Mouse (Mus musculus) heart, adult 2 months (tissue): ENCODE measurements around the gene Sox13. TPM values are rescaled to one million over a fixed set of nuclear protein-coding genes. Genes with fewer than 3 reads are reported as not detected.

ENCODE experiments used
- DNase-seq, 2 experiments: peaks; one replicate each; pipeline ENCODE4 v3.0.0; 2021
- H3K27ac ChIP-seq: fragments of 200-600 bp; 2 replicates; pipeline ENCODE4 v1.8.1; 2022
- H3K27me3 ChIP-seq: fragments of 200-500 bp; 2 replicates; pipeline ENCODE4 v1.6.1; 2012; ENCODE audit warnings: mild to moderate bottlenecking, low read length, inconsistent platforms, mixed read lengths; ENCODE audit not compliant: control insufficient read depth, insufficient read depth
- H3K36me3 ChIP-seq: fragments of 200-500 bp; 2 replicates; pipeline ENCODE4 v1.6.1; 2012; ENCODE audit warnings: low read length, inconsistent platforms; ENCODE audit not compliant: control insufficient read depth, insufficient read depth
- H3K4me1 ChIP-seq: fragments of 200-500 bp; 2 replicates; pipeline ENCODE4 v1.6.1; 2011; ENCODE audit warnings: low read length; ENCODE audit not compliant: control insufficient read depth, insufficient read depth
- H3K4me3 ChIP-seq: fragments of 200-600 bp; 2 replicates; pipeline ENCODE4 v1.8.1; 2022
- H3K79me2 ChIP-seq: fragments of 200-500 bp; replicated peaks from 2 replicates; pipeline ENCODE4 v1.6.1; 2012; ENCODE audit warnings: mild to moderate bottlenecking, inconsistent platforms, low read length, moderate library complexity, mixed read lengths; ENCODE audit not compliant: control insufficient read depth, insufficient read depth
- H3K9ac ChIP-seq: fragments of 200-500 bp; 2 replicates; pipeline ENCODE4 v1.6.1; 2012; ENCODE audit warnings: low read depth, mild to moderate bottlenecking, control low read depth, inconsistent platforms, low read length, mixed read lengths
- CTCF ChIP-seq: fragments of 200-600 bp; IDR thresholded peaks from 2 replicates; pipeline ENCODE4 v1.8.1; 2022; ENCODE audit warnings: antibody characterized with exemption, mild to moderate bottlenecking, moderate library complexity
- EP300 ChIP-seq: fragments of 200-500 bp; IDR thresholded peaks from 2 replicates; pipeline ENCODE4 v1.6.1; 2011; ENCODE audit warnings: low read depth, low read length, control low read depth; ENCODE audit not compliant: insufficient read depth
- POLR2A ChIP-seq: fragments of 200-500 bp; IDR thresholded peaks from 2 replicates; pipeline ENCODE4 v1.6.1; 2011; ENCODE audit warnings: mild to moderate bottlenecking, low read depth, low read length, control low read depth; ENCODE audit not compliant: insufficient read depth
- WGBS: fragments of 180-500 bp; shearing (Covaris S2); methylation state at CpG from one replicate; pipeline ENCODE4 v1.1.7; 2018; 5-methylcytosine and 5-hydroxymethylcytosine counted together
- intact Hi-C: fragments of 180-260 bp; cut with DNase I; formaldehyde crosslinking; loops from one replicate; pipeline ENCODE4 v1.15.1; 2025
- polyA plus RNA-seq: library from polyadenylated mRNA; depleted of rRNA; stranded (reverse); fragments of >200 nt; gene quantifications from 2 replicates; pipeline ENCODE4 v1.2.3, GENCODE M21; 2012
- total RNA-seq, 2 experiments: library from RNA; stranded (reverse); gene quantifications; 2 replicates each; pipeline ENCODE4 v1.2.3; 2021

The Sox13 gene
- total and polyA plus RNA-seq, 3 experiments: 15.3 to 24.7 (median 16.2) TPM

DNA sequence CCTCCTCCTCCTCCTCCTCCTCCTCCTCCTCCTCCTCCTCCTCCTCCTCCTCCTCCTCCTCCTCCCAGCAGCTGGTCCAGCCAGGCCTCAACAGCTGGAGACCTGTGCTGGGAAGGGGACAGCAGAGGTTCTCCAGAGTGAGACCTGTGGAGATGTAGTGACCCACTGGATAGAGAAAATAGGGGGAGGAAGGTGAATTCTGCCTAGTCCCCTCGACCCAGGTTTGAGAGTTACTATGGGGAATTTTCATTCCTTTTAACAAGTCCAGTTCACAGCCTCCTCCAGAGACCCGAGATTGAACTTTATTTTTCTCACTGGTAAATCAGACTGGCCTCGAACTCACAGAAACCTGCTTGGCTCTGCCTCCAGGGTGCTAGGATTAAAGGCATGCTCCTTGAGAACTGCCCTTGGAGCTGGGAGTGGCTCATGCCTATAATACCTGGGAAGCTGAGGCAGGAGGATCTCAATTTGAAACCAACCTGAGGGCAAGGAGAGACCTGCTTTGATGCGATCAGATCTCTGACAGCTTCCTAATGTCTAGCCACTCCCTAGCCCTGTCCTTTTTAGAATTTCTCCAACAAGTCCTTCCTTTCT, 467 bp upstream of the Sox13 start:
- Histone ChIP-seq H3K9ac (no peak overlapping the region), H3K36me3 (no peaks in the 10 kb centered on the region), H3K4me3 (no peak overlapping the region), H3K79me2 (0 out of 2 replicates have a peak, but pooled peaks cover 1% of the 10 kb centered on the region), H3K4me1 (peaks cover 5% of the 10 kb centered on the region), H3K27ac (peak overlapping the region; percentile 36), H3K27me3 (no peaks in the 10 kb centered on the region)
- DNase-seq: no peak
- intact Hi-C loops: loop anchor here (2.0 to 5.0 kb wide), 3 partner anchors 68 to 292 kb away; partner anchors contain the start of gene Ppp1r15b
- TF ChIP-seq CTCF (no peak), EP300 (no peak), POLR2A (no peak)
- WGBS: 55% methylated on average over 4 of the region's 4 CpGs

DNA sequence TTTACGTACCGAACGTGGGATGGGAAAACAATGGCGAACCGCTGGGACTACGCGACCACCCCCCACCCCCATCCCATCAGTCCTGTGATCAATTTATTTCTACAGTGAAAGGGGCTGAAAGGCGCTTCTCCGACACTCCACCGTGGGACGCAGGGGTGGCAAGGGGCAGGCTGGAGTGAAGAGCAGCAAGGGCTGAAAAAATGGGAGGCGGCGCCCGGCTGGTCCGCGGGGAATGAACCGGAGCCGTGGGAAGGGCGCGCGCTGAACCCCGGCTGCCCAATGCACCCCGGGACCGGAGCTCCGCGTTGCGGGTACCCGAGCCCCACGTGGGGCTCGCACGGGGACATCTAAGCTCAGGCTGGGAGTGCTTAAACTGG, 1.0 kb downstream of the Sox13 start:
- TF ChIP-seq EP300 (no peak), CTCF (no peak), POLR2A (no peak)
- H3K27ac ChIP-seq: peak overlapping the region; percentile 95
- DNase-seq: no peak
- intact Hi-C loops: loop anchor here (1.0 to 5.0 kb wide), 2 partner anchors 25 to 291 kb away; partner anchors contain the start of gene Ppp1r15b
- H3K9ac ChIP-seq: peak overlapping the region; percentile 88
- peaks cover 1% of the 10 kb centered on the region; the same call in 1 of the 2 replicates for H3K79me2 ChIP-seq
- H3K27me3 ChIP-seq: no peaks in the 10 kb centered on the region
- H3K36me3 ChIP-seq: no peaks in the 10 kb centered on the region
- under 1% methylated on average over 31 of the region's 31 CpGs for WGBS
- peak overlapping the region; percentile 91 for H3K4me3 ChIP-seq
- peaks cover 18% of the 10 kb centered on the region for H3K4me1 ChIP-seq

DNA sequence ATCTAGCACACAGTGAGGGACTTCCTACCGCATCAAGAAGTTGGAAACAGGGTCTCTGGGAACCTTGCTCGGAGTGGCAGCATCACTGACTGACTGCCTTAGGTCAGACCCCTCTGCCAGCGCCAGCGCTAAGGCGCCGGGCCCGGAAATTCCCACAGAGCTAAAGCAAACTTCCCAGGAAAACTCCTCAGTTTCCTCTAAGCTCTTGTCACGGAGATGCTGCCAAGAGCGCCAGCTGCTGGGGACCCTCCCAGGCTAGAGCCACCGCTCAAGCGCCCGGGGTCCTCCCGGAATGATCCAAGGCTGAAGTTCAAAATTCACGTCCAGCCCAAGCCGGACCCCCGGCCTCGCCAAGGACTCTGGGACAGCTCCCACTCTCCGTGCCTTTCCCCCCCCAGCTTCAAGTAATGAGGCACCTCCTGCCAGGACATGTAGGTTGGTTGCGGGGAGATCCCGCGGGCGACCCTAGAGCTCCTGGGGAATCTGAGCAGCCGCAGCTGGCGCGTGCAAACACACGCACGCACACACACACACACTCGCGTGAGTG, 1.5 kb downstream of the Sox13 start:
- intact Hi-C loops: loop anchor here (1.0 to 5.0 kb wide), 3 partner anchors 26 to 290 kb away; partner anchors contain the start of gene Ppp1r15b

DNA sequence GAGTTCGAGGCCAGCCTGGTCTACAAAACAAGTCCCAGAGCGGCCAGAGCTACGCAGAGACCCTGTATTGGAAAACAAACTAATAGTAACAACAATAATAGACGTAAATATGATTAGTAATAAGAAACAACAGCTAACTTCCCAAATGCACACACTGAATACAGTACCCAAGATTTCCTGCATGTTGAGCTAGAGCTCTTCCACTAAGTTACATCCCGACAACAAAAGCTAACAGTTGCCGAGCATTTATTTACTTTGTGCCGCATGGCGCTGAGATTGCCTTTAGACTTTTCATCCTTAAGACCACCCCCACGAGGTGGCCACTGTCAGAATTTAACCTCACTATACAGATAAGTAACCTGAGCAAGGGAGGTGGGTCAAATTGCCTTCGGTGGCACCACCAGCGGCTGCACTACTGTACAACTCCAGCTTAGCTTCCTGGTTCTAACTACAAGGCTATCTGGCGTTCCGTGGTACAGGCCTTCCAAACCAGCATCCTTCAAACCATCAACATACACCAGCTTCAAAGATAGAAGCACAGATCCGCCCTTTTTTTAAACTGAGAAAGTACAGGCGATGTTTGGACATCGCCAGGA, 2.1 kb downstream of the Sox13 start:
- WGBS: 35% methylated on average over 16 of the region's 16 CpGs
- no peaks in the 10 kb centered on the region for H3K36me3 ChIP-seq
- peak; percentile 48 for TF ChIP-seq CTCF
- no peak for TF ChIP-seq EP300
- H3K4me1 ChIP-seq: peaks cover 21% of the 10 kb centered on the region
- no peaks in the 10 kb centered on the region for H3K27me3 ChIP-seq
- peaks cover 4% of the 10 kb centered on the region for H3K79me2 ChIP-seq
- no peak for DNase-seq
- peak overlapping the region; percentile 61 for H3K9ac ChIP-seq
- intact Hi-C loops: loop anchor here (1.0 to 5.0 kb wide), 2 partner anchors 37 to 290 kb away; partner anchors contain the start of gene Ppp1r15b
- H3K4me3 ChIP-seq: peak overlapping the region; percentile 91
- peak overlapping the region; percentile 95 for H3K27ac ChIP-seq

More for the DNA sequence above, 1.5 kb downstream of the Sox13 start:
- WGBS: 9% methylated on average over 29 of the region's 29 CpGs
- Histone ChIP-seq H3K4me1 (peaks cover 18% of the 10 kb centered on the region), H3K27ac (peak overlapping the region; percentile 95), H3K36me3 (no peaks in the 10 kb centered on the region), H3K4me3 (peak overlapping the region; percentile 91), H3K79me2 (peaks cover 2% of the 10 kb centered on the region), H3K27me3 (no peaks in the 10 kb centered on the region), H3K9ac (peak overlapping the region; percentile 88)
- DNase-seq: peak; percentile 78
- TF ChIP-seq EP300 (0 out of 2 replicates have a peak, but pooled peaks have one; percentile 33), POLR2A (peak; percentile 70), CTCF (peak; percentile 41)

DNA sequence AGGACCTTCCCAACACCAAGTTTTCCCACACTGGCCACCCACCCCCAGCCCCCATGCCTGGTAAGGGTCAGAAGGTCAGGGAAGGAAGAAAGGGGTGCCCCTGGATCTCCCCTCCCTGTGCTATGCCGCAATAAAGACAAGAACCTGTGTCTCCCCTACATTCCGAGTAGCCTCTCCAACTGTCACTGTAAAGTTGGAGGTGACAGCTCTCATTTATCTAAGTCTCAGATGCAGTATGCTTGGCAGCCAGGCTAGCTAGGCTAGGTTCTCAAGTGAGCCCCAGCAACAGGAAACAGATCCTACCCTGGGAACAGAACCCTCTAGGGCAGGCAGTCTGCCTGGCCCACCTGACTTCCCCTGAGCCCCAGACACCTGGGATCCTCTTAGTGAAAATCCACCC, 3.1 kb downstream of the Sox13 start:
- Histone ChIP-seq H3K9ac (peak overlapping the region; percentile 42), H3K4me1 (peaks cover 24% of the 10 kb centered on the region), H3K36me3 (no peaks in the 10 kb centered on the region), H3K79me2 (peaks cover 4% of the 10 kb centered on the region), H3K4me3 (peak overlapping the region; percentile 91), H3K27me3 (no peaks in the 10 kb centered on the region), H3K27ac (peak overlapping the region; percentile 95)
- WGBS: 37% methylated on average over 2 of the region's 2 CpGs
- no peak for DNase-seq
- intact Hi-C loops: loop anchor here (5.0 kb wide), 1 partner anchor 289 kb away; the partner anchor contains the start of gene Ppp1r15b
- no peak for TF ChIP-seq EP300

DNA sequence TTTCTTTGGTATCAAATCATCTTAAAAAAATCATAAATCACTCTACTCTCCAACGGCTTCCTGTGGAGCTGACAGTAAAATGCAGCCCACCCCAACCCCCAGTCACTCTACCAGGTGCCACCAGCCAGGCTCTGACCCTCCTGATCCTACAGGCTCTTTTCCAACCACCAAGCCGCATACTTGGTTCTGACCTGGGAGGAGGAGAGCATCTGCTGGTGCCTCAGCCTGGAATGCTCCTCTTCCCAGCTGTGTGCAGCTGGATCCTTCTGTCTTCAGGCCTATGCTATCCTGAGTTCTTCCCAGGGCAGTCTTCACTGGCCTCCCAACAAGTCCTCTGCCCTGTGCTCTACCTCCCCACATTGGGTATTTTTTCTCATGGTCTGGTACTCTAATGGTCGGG, 3.7 kb downstream of the Sox13 start:
- WGBS: 45% methylated on average over 3 of the region's 3 CpGs
- H3K9ac ChIP-seq: peak overlapping the region; percentile 42
- H3K79me2 ChIP-seq: peaks cover 6% of the 10 kb centered on the region
- no peaks in the 10 kb centered on the region for H3K36me3 ChIP-seq
- H3K4me1 ChIP-seq: peaks cover 27% of the 10 kb centered on the region
- no peaks in the 10 kb centered on the region for H3K27me3 ChIP-seq
- peak; percentile 53 to 57 for DNase-seq
- H3K4me3 ChIP-seq: peak overlapping the region; percentile 91
- H3K27ac ChIP-seq: peak overlapping the region; percentile 95
- intact Hi-C loops: loop anchor here (5.0 kb wide), 1 partner anchor 288 kb away; the partner anchor contains the start of gene Ppp1r15b
- TF ChIP-seq POLR2A (no peak), CTCF (no peak), EP300 (no peak)
